Mouse (Mus musculus) heart, embryonic 15.5 days (tissue): Measurements from ENCODE around the gene Slc48a1. TPM values are rescaled to one million over a fixed set of nuclear protein-coding genes. Genes with fewer than 3 reads are reported as not detected.

Experiments used
- ATAC-seq: fragments of 200-750 bp; cut with Nextera tagmentation; replicated peaks from 2 replicates; pipeline ENCODE4 v1.8.0; 2017; ENCODE audit warnings: low read depth, moderate TSS enrichment; ENCODE audit not compliant: insufficient number of reproducible peaks, insufficient read depth, low FRiP score
- H3K27ac ChIP-seq: fragments of 300-500 bp; sonication (generic); 2 replicates; pipeline ENCODE4 v1.5.1; 2015; ENCODE audit warnings: mild to moderate bottlenecking, inconsistent platforms
- H3K27me3 ChIP-seq: fragments of 300-500 bp; sonication (generic); 2 replicates; pipeline ENCODE4 v1.6.1; 2015; ENCODE audit warnings: inconsistent platforms
- H3K36me3 ChIP-seq: fragments of 300-500 bp; sonication (generic); 2 replicates; pipeline ENCODE4 v1.6.1; 2015; ENCODE audit warnings: mild to moderate bottlenecking, inconsistent platforms
- H3K4me1 ChIP-seq: fragments of 300-500 bp; sonication (generic); replicated peaks from 2 replicates; pipeline ENCODE4 v1.6.1; 2015; ENCODE audit warnings: inconsistent platforms
- H3K4me2 ChIP-seq: fragments of 300-500 bp; sonication (generic); 2 replicates; pipeline ENCODE4 v1.6.1; 2015; ENCODE audit warnings: inconsistent platforms, mild to moderate bottlenecking, moderate library complexity
- H3K4me3 ChIP-seq: fragments of 300-500 bp; sonication (generic); 2 replicates; pipeline ENCODE4 v1.5.1; 2015; ENCODE audit warnings: mild to moderate bottlenecking, inconsistent platforms
- H3K9ac ChIP-seq: fragments of 300-500 bp; sonication (generic); 2 replicates; pipeline ENCODE4 v1.6.1; 2015; ENCODE audit warnings: mild to moderate bottlenecking, inconsistent platforms
- H3K9me3 ChIP-seq: fragments of 300-500 bp; sonication (generic); replicated peaks from 2 replicates; pipeline ENCODE4 v1.6.1; 2016; ENCODE audit warnings: inconsistent platforms
- WGBS: fragments of 180-500 bp; shearing (Covaris S2); methylation state at CpG from one replicate; pipeline ENCODE4 v1.1.7; 2015; ENCODE audit warnings: mixed read lengths; 5-methylcytosine and 5-hydroxymethylcytosine counted together
- polyA plus RNA-seq: library from polyadenylated mRNA; unstranded; fragments of >200 nt; fragmentation: Nextera tagmentation; extraction: Ambion mirVana; gene quantifications from 2 replicates; pipeline ENCODE4 v1.2.1, GENCODE M21; 2015

Gene Slc48a1
- polyA plus RNA-seq, 1 experiment from 2014 or later: 64.3 TPM

- H3K27me3 ChIP-seq: no peaks in the 10 kb centered on the region
- H3K27ac ChIP-seq: no peak overlapping the region
- no peaks in the 10 kb centered on the region for H3K36me3 ChIP-seq
- H3K9me3 ChIP-seq: no peaks in the 10 kb centered on the region
- H3K4me2 ChIP-seq: no peak overlapping the region
- no peak for ATAC-seq
- H3K9ac ChIP-seq: no peak overlapping the region
- no peak overlapping the region for H3K4me3 ChIP-seq
- 85% methylated on average over 17 of the region's 17 CpGs for WGBS
- peaks cover 60% of the 10 kb centered on the region for H3K4me1 ChIP-seq
Observed at GRCm38 (mm10) chr15:97816199-97816994, 38.1 kb downstream of the Slc48a1 start.

- Histone ChIP-seq H3K27ac (no peak overlapping the region), H3K4me3 (no peak overlapping the region), H3K36me3 (peaks cover 4% of the 10 kb centered on the region; the same call in 1 of the 2 replicates), H3K4me2 (no peak overlapping the region), H3K9me3 (no peaks in the 10 kb centered on the region), H3K4me1 (peaks cover 60% of the 10 kb centered on the region), H3K9ac (no peak overlapping the region), H3K27me3 (no peaks in the 10 kb centered on the region)
- 83% methylated on average over 9 of the region's 9 CpGs for WGBS
- ATAC-seq: no peak
Observed at GRCm38 (mm10) chr15:97819937-97820336, 41.6 kb downstream of the Slc48a1 start.

- Histone ChIP-seq H3K9me3 (no peaks in the 10 kb centered on the region), H3K4me3 (peak overlapping the region; percentile 2; the same call in 1 of the 2 replicates), H3K27ac (peak overlapping the region; percentile 80), H3K27me3 (no peaks in the 10 kb centered on the region), H3K4me2 (peak overlapping the region; percentile 37), H3K4me1 (peaks cover 67% of the 10 kb centered on the region), H3K36me3 (peaks cover 4% of the 10 kb centered on the region; the same call in 1 of the 2 replicates), H3K9ac (0 out of 2 replicates have a peak overlapping the region, but pooled peaks have one; percentile 18)
- ATAC-seq: peak; percentile 36; the same call in 1 of the 2 replicates
- 18% methylated on average over 10 of the region's 10 CpGs for WGBS
Observed at GRCm38 (mm10) chr15:97821321-97821982, 43.1 kb downstream of the Slc48a1 start.

- Histone ChIP-seq H3K27ac (peak overlapping the region; percentile 80), H3K4me3 (no peak overlapping the region), H3K9me3 (no peaks in the 10 kb centered on the region), H3K9ac (0 out of 2 replicates have a peak overlapping the region, but pooled peaks have one; percentile 18), H3K27me3 (no peaks in the 10 kb centered on the region), H3K4me2 (peak overlapping the region; percentile 37; the same call in 1 of the 2 replicates), H3K4me1 (peaks cover 72% of the 10 kb centered on the region), H3K36me3 (peaks cover 4% of the 10 kb centered on the region; the same call in 1 of the 2 replicates)
- 62% methylated on average over 6 of the region's 6 CpGs for WGBS
- ATAC-seq: no peak
Observed at GRCm38 (mm10) chr15:97821983-97822363, 43.7 kb downstream of the Slc48a1 start.

- Histone ChIP-seq H3K4me3 (no peak overlapping the region), H3K27ac (peak overlapping the region; percentile 88), H3K9ac (no peak overlapping the region), H3K27me3 (no peaks in the 10 kb centered on the region), H3K4me1 (peaks cover 77% of the 10 kb centered on the region), H3K9me3 (no peaks in the 10 kb centered on the region), H3K4me2 (0 out of 2 replicates have a peak overlapping the region, but pooled peaks have one; percentile 15), H3K36me3 (peaks cover 4% of the 10 kb centered on the region; the same call in 1 of the 2 replicates)
- ATAC-seq: no peak
- 37% methylated on average over 12 of the region's 12 CpGs for WGBS
Observed at GRCm38 (mm10) chr15:97822545-97823228, 44.4 kb downstream of the Slc48a1 start.

- H3K9me3 ChIP-seq: no peaks in the 10 kb centered on the region
- no peaks in the 10 kb centered on the region for H3K27me3 ChIP-seq
- no peak for ATAC-seq
- 79% methylated on average over 12 of the region's 12 CpGs for WGBS
- no peak overlapping the region for H3K9ac ChIP-seq
- H3K27ac ChIP-seq: peak overlapping the region; percentile 88
- H3K36me3 ChIP-seq: peaks cover 4% of the 10 kb centered on the region; the same call in 1 of the 2 replicates
- no peak overlapping the region for H3K4me3 ChIP-seq
- peaks cover 83% of the 10 kb centered on the region for H3K4me1 ChIP-seq
- no peak overlapping the region for H3K4me2 ChIP-seq
Observed at GRCm38 (mm10) chr15:97823479-97823878, 45.2 kb downstream of the Slc48a1 start.

GRCm38 (mm10) chr15:97824042-97824441 lies 45.7 kb downstream of the Slc48a1 start:
- Histone ChIP-seq H3K27ac (peak overlapping the region; percentile 88), H3K27me3 (no peaks in the 10 kb centered on the region), H3K4me2 (peak overlapping the region; percentile 21; the same call in 1 of the 2 replicates), H3K36me3 (peaks cover 4% of the 10 kb centered on the region; the same call in 1 of the 2 replicates), H3K4me1 (peaks cover 88% of the 10 kb centered on the region), H3K9me3 (no peaks in the 10 kb centered on the region), H3K9ac (peak overlapping the region; percentile 55; the same call in 1 of the 2 replicates), H3K4me3 (no peak overlapping the region)
- ATAC-seq: no peak
- WGBS: 65% methylated on average over 6 of the region's 6 CpGs

DNA sequence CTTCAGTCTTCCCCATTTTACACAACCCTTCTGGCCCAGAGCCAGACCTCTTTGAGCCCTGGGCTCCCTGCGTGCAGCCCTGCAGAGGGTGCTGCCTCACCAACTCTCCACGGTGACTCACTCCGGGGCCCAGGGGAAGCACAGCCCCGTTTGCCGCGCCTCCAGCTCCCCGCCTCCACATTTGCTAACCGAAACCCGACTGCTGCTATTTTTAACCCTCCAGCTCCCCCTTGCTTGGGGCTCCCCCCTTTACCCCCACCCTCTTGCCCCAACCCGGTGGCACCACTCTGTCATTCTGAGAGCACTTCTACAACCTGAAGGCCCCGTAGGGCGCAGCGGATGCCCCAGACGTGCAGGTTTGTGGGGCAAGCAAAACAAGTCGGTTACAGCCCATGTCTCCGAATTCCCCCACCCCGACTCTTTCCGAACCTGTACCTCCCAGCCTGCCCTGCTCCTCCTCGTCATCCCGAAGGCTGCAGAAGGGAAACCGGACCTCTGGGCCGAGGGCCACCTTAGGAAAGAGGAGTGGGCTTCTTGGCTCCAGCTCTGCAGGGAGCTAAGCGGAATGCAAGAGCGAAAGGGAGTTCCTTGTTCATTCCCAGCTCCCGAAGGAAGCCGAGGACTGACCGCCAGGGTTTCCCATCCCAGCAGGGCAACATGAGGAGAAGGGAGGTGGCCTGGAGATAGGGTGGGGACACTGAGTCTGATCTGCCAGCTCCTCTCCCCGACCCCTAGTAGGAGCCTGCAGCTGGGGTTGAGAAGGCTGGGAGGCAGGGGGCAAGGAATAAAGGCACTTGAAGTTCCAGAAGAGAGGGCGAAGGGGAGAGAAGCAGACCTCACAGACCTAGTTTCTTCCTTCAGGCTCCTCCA lies 47.0 kb downstream of the Slc48a1 start:
- Histone ChIP-seq H3K27ac (peak overlapping the region; percentile 88), H3K4me1 (peaks cover 95% of the 10 kb centered on the region), H3K27me3 (no peaks in the 10 kb centered on the region), H3K4me2 (peak overlapping the region; percentile 66), H3K9me3 (no peaks in the 10 kb centered on the region), H3K9ac (peak overlapping the region; percentile 55), H3K36me3 (peaks cover 4% of the 10 kb centered on the region; the same call in 1 of the 2 replicates), H3K4me3 (peak overlapping the region; percentile 45)
- ATAC-seq: peak; percentile 60; the same call in 1 of the 2 replicates
- 5% methylated on average over 29 of the region's 29 CpGs for WGBS

- Histone ChIP-seq H3K27me3 (no peaks in the 10 kb centered on the region), H3K4me1 (peaks cover 92% of the 10 kb centered on the region), H3K9me3 (no peaks in the 10 kb centered on the region), H3K4me2 (peak overlapping the region; percentile 66), H3K4me3 (peak overlapping the region; percentile 45), H3K9ac (peak overlapping the region; percentile 55), H3K36me3 (peaks cover 4% of the 10 kb centered on the region; the same call in 1 of the 2 replicates), H3K27ac (peak overlapping the region; percentile 88)
- WGBS: 45% methylated on average over 12 of the region's 12 CpGs
- no peak for ATAC-seq
Observed at GRCm38 (mm10) chr15:97825941-97826587, 47.7 kb downstream of the Slc48a1 start.
